Mouse (Mus musculus): ENCODE data around the gene Gm10188.

- TF ChIP-seq CTCF (IDR thresholded peaks at IDR 0.05) (no peak), EP300 (IDR thresholded peaks at IDR 0.05) (no peak)
Observed at GRCm38 (mm10) chr1:132196337-132196736, 33.2 kb downstream of the Gm10188 start.
